Mouse (Mus musculus) stomach, embryonic 14.5 days (tissue): Measurements from ENCODE around the gene Gm11020. TPM values are rescaled to one million over a fixed set of nuclear protein-coding genes. Genes with fewer than 3 reads are reported as not detected.
"Not testable (repeated sequence)": the region's sequence is repeated elsewhere in the genome, so short reads cannot be mapped to it uniquely, and the experiment has no call there.

Source experiments
- ATAC-seq: fragments of 200-750 bp; cut with Nextera tagmentation; 2 replicates; pipeline ENCODE4 v1.8.0; 2017; ENCODE audit warnings: low read depth, moderate TSS enrichment; ENCODE audit not compliant: insufficient number of reproducible peaks, insufficient read depth, low FRiP score
- H3K27ac ChIP-seq: fragments of 300-500 bp; sonication (generic); 2 replicates; pipeline ENCODE4 v1.5.1; 2014; ENCODE audit warnings: mild to moderate bottlenecking, low read length, moderate library complexity, mixed read lengths
- H3K27me3 ChIP-seq: fragments of 300-500 bp; sonication (generic); 2 replicates; pipeline ENCODE4 v1.6.1; 2014; ENCODE audit warnings: low read length, control low read depth, mixed read lengths; ENCODE audit not compliant: control insufficient read depth, insufficient read depth
- H3K36me3 ChIP-seq: fragments of 300-500 bp; sonication (generic); 2 replicates; pipeline ENCODE4 v1.6.1; 2014; ENCODE audit warnings: mild to moderate bottlenecking, control low read depth, low read length, moderate library complexity, mixed read lengths; ENCODE audit not compliant: control insufficient read depth, insufficient read depth
- H3K4me1 ChIP-seq: fragments of 300-500 bp; sonication (generic); 2 replicates; pipeline ENCODE4 v1.6.1; 2014; ENCODE audit warnings: low read length, control low read depth, mixed read lengths; ENCODE audit not compliant: control insufficient read depth, insufficient read depth
- H3K4me2 ChIP-seq: fragments of 300-500 bp; sonication (generic); replicated peaks from 2 replicates; pipeline ENCODE4 v1.6.1; 2014; ENCODE audit warnings: low read depth, low read length, control low read depth
- H3K4me3 ChIP-seq: fragments of 300-500 bp; sonication (generic); 2 replicates; pipeline ENCODE4 v1.5.1; 2014; ENCODE audit warnings: low read depth, low read length, control low read depth
- H3K9ac ChIP-seq: fragments of 300-500 bp; sonication (generic); replicated peaks from 2 replicates; pipeline ENCODE4 v1.6.1; 2014; ENCODE audit warnings: low read depth, mild to moderate bottlenecking, control low read depth, low read length, moderate library complexity, mixed read lengths
- H3K9me3 ChIP-seq: fragments of 300-500 bp; sonication (generic); 2 replicates; pipeline ENCODE4 v1.6.1; 2016; ENCODE audit warnings: low read depth, low read length, control low read depth; ENCODE audit not compliant: control insufficient read depth
- WGBS: fragments of 180-500 bp; shearing (Covaris S2); extraction: QIAGEN DNeasy Blood & Tissue Kit; methylation state at CpG from one replicate; pipeline ENCODE4 v1.1.7; 2014; 5-methylcytosine and 5-hydroxymethylcytosine counted together
- polyA plus RNA-seq: library from polyadenylated mRNA; unstranded; fragments of >200 nt; fragmentation: Nextera tagmentation; extraction: Ambion mirVana; gene quantifications from 2 replicates; pipeline ENCODE4 v1.2.1, GENCODE M21; 2014

Gm11020 gene
- polyA plus RNA-seq: not detected in 2 replicates

GRCm38 (mm10) chr8:104321267-104321666 is at the start of gene Gm11020:
TSS of gene Gm11020 (plus strand) at chr8:104321567.
- H3K9me3 ChIP-seq, H3K27me3 ChIP-seq, H3K4me1 ChIP-seq, H3K4me2 ChIP-seq, H3K27ac ChIP-seq, H3K4me3 ChIP-seq, ATAC-seq, H3K9ac ChIP-seq, H3K36me3 ChIP-seq: not testable (repeated sequence)
- 85% methylated on average over 9 of the region's 11 CpGs for WGBS

- not testable (repeated sequence) for ATAC-seq, H3K9me3 ChIP-seq, H3K27ac ChIP-seq, H3K27me3 ChIP-seq, H3K9ac ChIP-seq, H3K4me2 ChIP-seq, H3K4me1 ChIP-seq, H3K36me3 ChIP-seq, H3K4me3 ChIP-seq
- WGBS: 84% methylated on average over 12 of the region's 12 CpGs
Measured at GRCm38 (mm10) chr8:104293081-104293480, 28.3 kb upstream of the Gm11020 start, which contains the start of gene Cmtm2a. TSS of gene Cmtm2a (minus strand) at chr8:104293181.

GRCm38 (mm10) chr8:104294396-104294795 is 27.0 kb upstream of the Gm11020 start:
- Histone ChIP-seq H3K4me1 (no peaks in the 10 kb centered on the region), H3K9me3 (no peaks in the 10 kb centered on the region), H3K27me3 (no peaks in the 10 kb centered on the region), H3K36me3 (no peaks in the 10 kb centered on the region), H3K4me2 (no peak overlapping the region), H3K9ac (no peak overlapping the region), H3K4me3 (no peak overlapping the region), H3K27ac (no peak overlapping the region)
- ATAC-seq: no peak
- 80% methylated on average over 1 of the region's 1 CpGs for WGBS

- ATAC-seq, H3K9me3 ChIP-seq, H3K27me3 ChIP-seq, H3K36me3 ChIP-seq, H3K4me3 ChIP-seq, H3K9ac ChIP-seq, H3K4me1 ChIP-seq, H3K4me2 ChIP-seq, H3K27ac ChIP-seq: not testable (repeated sequence)
- 17% methylated on average over 3 of the region's 3 CpGs for WGBS
Measured at GRCm38 (mm10) chr8:104301577-104301976, 19.8 kb upstream of the Gm11020 start.

- not testable (repeated sequence) for H3K9ac ChIP-seq, H3K27me3 ChIP-seq, H3K4me3 ChIP-seq, H3K4me2 ChIP-seq, H3K4me1 ChIP-seq, ATAC-seq, H3K9me3 ChIP-seq, H3K36me3 ChIP-seq, H3K27ac ChIP-seq
- 89% methylated on average over 4 of the region's 4 CpGs for WGBS
Measured at GRCm38 (mm10) chr8:104302536-104302935, 18.8 kb upstream of the Gm11020 start.

GRCm38 (mm10) chr8:104304962-104305361 is 16.4 kb upstream of the Gm11020 start:
- no peak for ATAC-seq
- H3K36me3 ChIP-seq: no peaks in the 10 kb centered on the region
- no peak overlapping the region for H3K4me2 ChIP-seq
- no peak overlapping the region for H3K4me3 ChIP-seq
- 88% methylated on average over 11 of the region's 11 CpGs for WGBS
- H3K27ac ChIP-seq: no peak overlapping the region
- H3K4me1 ChIP-seq: no peaks in the 10 kb centered on the region
- H3K9me3 ChIP-seq: no peaks in the 10 kb centered on the region
- H3K27me3 ChIP-seq: no peaks in the 10 kb centered on the region
- H3K9ac ChIP-seq: no peak overlapping the region

GRCm38 (mm10) chr8:104308341-104308740 is 13.0 kb upstream of the Gm11020 start:
- H3K9me3 ChIP-seq, H3K4me1 ChIP-seq, H3K27me3 ChIP-seq, ATAC-seq, H3K36me3 ChIP-seq, H3K4me2 ChIP-seq, H3K9ac ChIP-seq, H3K27ac ChIP-seq, H3K4me3 ChIP-seq: not testable (repeated sequence)
- WGBS: 42% methylated on average over 6 of the region's 6 CpGs

GRCm38 (mm10) chr8:104309441-104310155 is 11.8 kb upstream of the Gm11020 start, which contains the start of the genes Gm45711 and Cmtm1:
TSS of gene Gm45711 (minus strand) at chr8:104310081.
TSS of gene Cmtm1 (minus strand) at chr8:104310145.
- ATAC-seq, H3K9me3 ChIP-seq: not testable (repeated sequence)

GRCm38 (mm10) chr8:104312023-104312422 is 9.3 kb upstream of the Gm11020 start:
- not testable (repeated sequence) for ATAC-seq, H3K9me3 ChIP-seq, H3K27me3 ChIP-seq, H3K4me3 ChIP-seq, H3K27ac ChIP-seq, H3K9ac ChIP-seq, H3K36me3 ChIP-seq, H3K4me2 ChIP-seq, H3K4me1 ChIP-seq
- WGBS: 73% methylated on average over 3 of the region's 3 CpGs

More at GRCm38 (mm10) chr8:104309441-104310155, 11.8 kb upstream of the Gm11020 start, which contains the start of the genes Gm45711 and Cmtm1:
- not testable (repeated sequence) for H3K4me1 ChIP-seq, H3K4me2 ChIP-seq, H3K27me3 ChIP-seq, H3K9ac ChIP-seq, H3K36me3 ChIP-seq, H3K4me3 ChIP-seq, H3K27ac ChIP-seq
- WGBS: 92% methylated on average over 35 of the region's 36 CpGs
